9 mouse cellular contexts compared by ENCODE assay signal in genomic region chr13:98912602-98913001, GRCm38 (mm10). TPM values are rescaled to one million over a fixed set of nuclear protein-coding genes. Genes with fewer than 3 reads are reported as not detected.
DNase-seq lines count a peak whose midpoint lies in the region; ATAC-seq and TF ChIP-seq lines count a peak whose summit lies in the region.
"Had no signal": no experiment of that assay in that cellular context is flagged by ENCODE, and none has a peak within 500 bp of the region (broad histone marks: within the 10 kb centered on the region; RNA-seq: fewer than 3 reads in every experiment).

No protein-coding gene starts in this region.

- TF ChIP-seq CTCF in spleen, adult 2 months (IDR thresholded peaks at IDR 0.05; ENCODE audit: extremely low read depth, insufficient read depth, insufficient read length, insufficient replicate concordance), result peak; percentile 15; the same call in 1 of the 2 replicates

- no peaks in the 10 kb centered on the region for H3K27me3 ChIP-seq in spleen, adult 2 months (ENCODE audit: control insufficient read depth, insufficient read depth, low read length)
- no peaks in the 10 kb centered on the region for H3K27me3 ChIP-seq in liver, embryonic 15.5 days

- ATAC-seq in common myeloid progenitor, adult 5-6 weeks (replicated peaks; ENCODE audit: low read depth, poor library complexity, severe bottlenecking), result peak; percentile 99
- 0 out of 2 replicates have a peak, but pooled peaks have one; percentile 47 for ATAC-seq in liver, embryonic 15.5 days (ENCODE audit: insufficient read depth)

- H3K36me3 ChIP-seq in spleen, adult 2 months (ENCODE audit: control insufficient read depth, insufficient read depth, low read length), result peaks cover 4% of the 10 kb centered on the region; the same call in 1 of the 2 replicates
- H3K36me3 ChIP-seq in liver, embryonic 15.5 days (replicated peaks), result no peaks in the 10 kb centered on the region

- TF ChIP-seq POLR2A in spleen, adult 2 months (IDR thresholded peaks at IDR 0.05; ENCODE audit: low read depth, low read length), result no peak

- WGBS in spleen, adult 2 months, result 14% methylated on average over 8 of the region's 8 CpGs
- WGBS in liver, embryonic 15.5 days (ENCODE audit: insufficient replicate concordance), result 28% methylated on average over 8 of the region's 8 CpGs

- no peaks in the 10 kb centered on the region for H3K9me3 ChIP-seq in liver, embryonic 15.5 days (replicated peaks)

- DNase-seq in spleen, adult 2 months (ENCODE audit: low read depth in 1 of 2, low spot score in 2 of 2), result peak in 1 of 2 experiments; percentile 17
- DNase-seq in spleen, postnatal 36 days (ENCODE audit: low spot score in 2 of 2), result no peak
- DNase-seq in thymus, postnatal 4 days, result peak; percentile 46
- no peak for DNase-seq in layer of hippocampus, postnatal 14 days (ENCODE audit: low spot score in 2 of 2)
- no peak for DNase-seq in left cerebral cortex, adult 18-20 months (ENCODE audit: low spot score in 2 of 2)
- DNase-seq: cerebellum, adult 2 months; layer of hippocampus, adult 9-11 months had no signal

- H3K4me3 ChIP-seq in spleen, adult 2 months (ENCODE audit: extremely low read depth, insufficient read depth, insufficient read length), result no peak overlapping the region
- no peak overlapping the region for H3K4me3 ChIP-seq in liver, embryonic 15.5 days (replicated peaks)

- no peak overlapping the region for H3K4me2 ChIP-seq in liver, embryonic 15.5 days

- H3K4me1 ChIP-seq in spleen, adult 2 months (ENCODE audit: control insufficient read depth, insufficient read depth, insufficient read length), result peaks cover 14% of the 10 kb centered on the region; the same call in 1 of the 2 replicates
- H3K4me1 ChIP-seq in liver, embryonic 15.5 days (replicated peaks), result peaks cover 48% of the 10 kb centered on the region

- H3K27ac ChIP-seq in spleen, adult 2 months (ENCODE audit: insufficient read depth, low read length), result no peak overlapping the region
- H3K27ac ChIP-seq in liver, embryonic 15.5 days (replicated peaks), result no peak overlapping the region

- H3K9ac ChIP-seq in liver, embryonic 15.5 days, result peak overlapping the region; percentile 27; the same call in 1 of the 2 replicates

RNA-seq across cellular contexts. Expression of gene Tnpo1, which starts 13.6 kb away (rescaled TPM):
- 13.5 and 15.2 TPM in 2 replicates for polyA plus RNA-seq in spleen, adult 2 months (2012; rRNA removed)
- 133 and 147 TPM in 2 replicates for total RNA-seq in common myeloid progenitor, adult 5-6 weeks (2017)
- polyA plus RNA-seq in liver, embryonic 15.5 days (2015; fragmentation: Nextera tagmentation; extraction: Ambion mirVana), result 20.7 and 20.9 TPM in 2 replicates
- total RNA-seq in layer of hippocampus, postnatal 14 days (2021), result 10 to 100 TPM; 62.3 to 75.3 TPM
- 10 to 100 TPM; 63.1 to 65.1 TPM for total RNA-seq in left cerebral cortex, adult 18-20 months (2021)
